Mouse (Mus musculus) spleen, adult 18-20 months (tissue): ENCODE data around the gene Shroom3.

Source experiments
- DNase-seq, 2 experiments: peaks; one replicate each; pipeline ENCODE4 v3.0.0; 2022; ENCODE audit warnings: mixed read lengths in 2 of 2

Shroom3 gene

GRCm38 (mm10) chr5:92810922-92811533 lies 127.8 kb downstream of the Shroom3 start:
- DNase-seq: no peak

- no peak for DNase-seq
Observed at GRCm38 (mm10) chr5:92811761-92812160, 128.5 kb downstream of the Shroom3 start.

GRCm38 (mm10) chr5:92812936-92813335 lies 129.7 kb downstream of the Shroom3 start:
- no peak for DNase-seq

- DNase-seq: no peak
Observed at GRCm38 (mm10) chr5:92813562-92813961, 130.3 kb downstream of the Shroom3 start.

- no peak for DNase-seq
Observed at GRCm38 (mm10) chr5:92814621-92815020, 131.4 kb downstream of the Shroom3 start.

GRCm38 (mm10) chr5:92817122-92817822 lies 134.0 kb downstream of the Shroom3 start:
- DNase-seq: no peak

- DNase-seq: no peak
Observed at GRCm38 (mm10) chr5:92821370-92821769, 138.1 kb downstream of the Shroom3 start.

GRCm38 (mm10) chr5:92823495-92823894 lies 140.3 kb downstream of the Shroom3 start:
- no peak for DNase-seq

GRCm38 (mm10) chr5:92824304-92825009 lies 141.2 kb downstream of the Shroom3 start:
- no peak for DNase-seq

GRCm38 (mm10) chr5:92830391-92830790 lies 147.2 kb downstream of the Shroom3 start:
- DNase-seq: no peak

- no peak for DNase-seq
Observed at GRCm38 (mm10) chr5:92834513-92834912, 151.3 kb downstream of the Shroom3 start.

- DNase-seq: no peak
Observed at GRCm38 (mm10) chr5:92837311-92837710, 154.1 kb downstream of the Shroom3 start.

- no peak for DNase-seq
Observed at GRCm38 (mm10) chr5:92838351-92838784, 155.1 kb downstream of the Shroom3 start.

- DNase-seq: no peak
Observed at GRCm38 (mm10) chr5:92839314-92839713, 156.1 kb downstream of the Shroom3 start.

- no peak for DNase-seq
Observed at GRCm38 (mm10) chr5:92841474-92841873, 158.2 kb downstream of the Shroom3 start.

- DNase-seq: no peak
Observed at GRCm38 (mm10) chr5:92842417-92842816, 159.2 kb downstream of the Shroom3 start.

- DNase-seq: no peak
Observed at GRCm38 (mm10) chr5:92842881-92843280, 159.6 kb downstream of the Shroom3 start.

GRCm38 (mm10) chr5:92843850-92844785 lies 160.9 kb downstream of the Shroom3 start:
- DNase-seq: no peak

GRCm38 (mm10) chr5:92849743-92850142 lies 166.5 kb downstream of the Shroom3 start:
- no peak for DNase-seq

- DNase-seq: no peak
Observed at GRCm38 (mm10) chr5:92850925-92851324, 167.7 kb downstream of the Shroom3 start.

GRCm38 (mm10) chr5:92854983-92855382 lies 171.7 kb downstream of the Shroom3 start:
- DNase-seq: no peak

- DNase-seq: no peak
Observed at GRCm38 (mm10) chr5:92856346-92856745, 173.1 kb downstream of the Shroom3 start.

GRCm38 (mm10) chr5:92857177-92857576 lies 173.9 kb downstream of the Shroom3 start:
- no peak for DNase-seq
